In genomic region chr4:86897411-86897810, GRCm38 (mm10) we compare ENCODE assay signal across 11 mouse cellular contexts. TPM values are rescaled to one million over a fixed set of nuclear protein-coding genes. Genes with fewer than 3 reads are reported as not detected.
DNase-seq lines count a peak whose midpoint lies in the region; ATAC-seq and TF ChIP-seq lines count a peak whose summit lies in the region.
"Had no signal": no experiment of that assay in that cellular context is flagged by ENCODE, and none has a peak within 500 bp of the region (broad histone marks: within the 10 kb centered on the region; RNA-seq: fewer than 3 reads in every experiment).

No protein-coding gene starts in this region.

- no peak overlapping the region for H3K4me3 ChIP-seq in liver, embryonic 13.5 days (replicated peaks)
- H3K4me3 ChIP-seq in liver, embryonic 12.5 days = no peak overlapping the region
- no peak overlapping the region for H3K4me3 ChIP-seq in kidney, embryonic 16.5 days (ENCODE audit: low read length)
- H3K4me3 ChIP-seq in hindbrain, postnatal 0 days (ENCODE audit: low read length) = no peak overlapping the region

- DNase-seq in liver, embryonic 13.5 days = no peak
- DNase-seq in fat pad, adult 2 months (ENCODE audit: extremely low read depth, low read depth, low spot score) = peak; percentile 74
- DNase-seq in lung, postnatal 36 days = peak; percentile 71
- DNase-seq in hindbrain, postnatal 0 days (ENCODE audit: low spot score) = no peak
- DNase-seq in left cerebral cortex, postnatal 10 days (ENCODE audit: extremely low spot score in 1 of 2, low spot score in 2 of 2) = no peak
- DNase-seq: cerebellum, adult 11 months had no signal

- no peak overlapping the region for H3K4me2 ChIP-seq in liver, embryonic 13.5 days
- H3K4me2 ChIP-seq in liver, embryonic 12.5 days = no peak overlapping the region
- H3K4me2 ChIP-seq in kidney, embryonic 16.5 days (replicated peaks; ENCODE audit: low read depth, low read length) = no peak overlapping the region
- H3K4me2 ChIP-seq in hindbrain, postnatal 0 days (ENCODE audit: low read depth, low read length) = no peak overlapping the region
- H3K4me2 ChIP-seq: hindbrain, embryonic 14.5 days had no signal

- no peaks in the 10 kb centered on the region for H3K36me3 ChIP-seq in liver, embryonic 13.5 days
- no peaks in the 10 kb centered on the region for H3K36me3 ChIP-seq in liver, embryonic 12.5 days
- H3K36me3 ChIP-seq in kidney, embryonic 16.5 days (ENCODE audit: insufficient read depth, low read length) = no peaks in the 10 kb centered on the region
- H3K36me3 ChIP-seq in hindbrain, postnatal 0 days (ENCODE audit: insufficient read depth, low read length) = no peaks in the 10 kb centered on the region

- H3K9me3 ChIP-seq in liver, embryonic 13.5 days (replicated peaks) = no peaks in the 10 kb centered on the region
- H3K9me3 ChIP-seq in liver, embryonic 12.5 days (replicated peaks) = no peaks in the 10 kb centered on the region
- H3K9me3 ChIP-seq in kidney, embryonic 16.5 days (ENCODE audit: low read length) = no peaks in the 10 kb centered on the region
- H3K9me3 ChIP-seq in hindbrain, postnatal 0 days (ENCODE audit: low read length) = no peaks in the 10 kb centered on the region

- 0 out of 2 replicates have a peak, but pooled peaks have one; percentile 41 for ATAC-seq in liver, embryonic 13.5 days (ENCODE audit: low read depth)
- ATAC-seq in liver, embryonic 12.5 days = no peak
- ATAC-seq in kidney, embryonic 16.5 days (ENCODE audit: low FRiP score, low TSS enrichment) = no peak; the same call in 1 of the 2 replicates
- no peak for ATAC-seq in hindbrain, postnatal 0 days
- ATAC-seq: forebrain, embryonic 16.5 days had no signal

- 51% methylated on average over 7 of the region's 7 CpGs for WGBS in liver, embryonic 13.5 days (ENCODE audit: insufficient replicate concordance)
- WGBS in liver, embryonic 12.5 days (ENCODE audit: insufficient replicate concordance) = 58% methylated on average over 7 of the region's 7 CpGs
- 68% methylated on average over 7 of the region's 7 CpGs for WGBS in kidney, embryonic 16.5 days
- WGBS in hindbrain, postnatal 0 days = 79% methylated on average over 7 of the region's 7 CpGs

- TF ChIP-seq CTCF in hindbrain, postnatal 0 days (IDR thresholded peaks at IDR 0.05; ENCODE audit: low read depth) = no peak

- H3K9ac ChIP-seq in liver, embryonic 13.5 days = no peak overlapping the region
- H3K9ac ChIP-seq in liver, embryonic 12.5 days = no peak overlapping the region
- no peak overlapping the region for H3K9ac ChIP-seq in kidney, embryonic 16.5 days (replicated peaks; ENCODE audit: low read length)
- H3K9ac ChIP-seq in hindbrain, postnatal 0 days (replicated peaks; ENCODE audit: low read length) = no peak overlapping the region
- H3K9ac ChIP-seq: hindbrain, embryonic 14.5 days had no signal

- H3K4me1 ChIP-seq in liver, embryonic 13.5 days (replicated peaks) = peaks cover 7% of the 10 kb centered on the region; the same call in 1 of the 2 replicates
- H3K4me1 ChIP-seq in liver, embryonic 12.5 days = peaks cover 6% of the 10 kb centered on the region; the same call in 1 of the 2 replicates
- H3K4me1 ChIP-seq in kidney, embryonic 16.5 days (ENCODE audit: insufficient read depth, low read length) = peaks cover 8% of the 10 kb centered on the region
- no peaks in the 10 kb centered on the region for H3K4me1 ChIP-seq in hindbrain, postnatal 0 days (ENCODE audit: insufficient read depth, low read length)

- intact Hi-C loops in left cerebral cortex, postnatal 10 days (cut with DNase I) = no loop called here

- no peak overlapping the region for H3K27ac ChIP-seq in liver, embryonic 13.5 days
- no peak overlapping the region for H3K27ac ChIP-seq in liver, embryonic 12.5 days
- peak overlapping the region; percentile 37; the same call in 1 of the 2 replicates for H3K27ac ChIP-seq in kidney, embryonic 16.5 days (ENCODE audit: low read length)
- no peak overlapping the region for H3K27ac ChIP-seq in hindbrain, postnatal 0 days
- H3K27ac ChIP-seq: hindbrain, embryonic 14.5 days had no signal

- H3K27me3 ChIP-seq in liver, embryonic 13.5 days = no peaks in the 10 kb centered on the region
- H3K27me3 ChIP-seq in liver, embryonic 12.5 days (replicated peaks) = no peaks in the 10 kb centered on the region
- H3K27me3 ChIP-seq in kidney, embryonic 16.5 days (ENCODE audit: insufficient read depth, low read length) = no peaks in the 10 kb centered on the region
- H3K27me3 ChIP-seq in hindbrain, postnatal 0 days (ENCODE audit: insufficient read depth, low read length) = no peaks in the 10 kb centered on the region
- H3K27me3 ChIP-seq: CH12.LX had no signal

RNA-seq across cellular contexts. Expression of gene Acer2, which starts 23.2 kb away (rescaled TPM):
- 5.3 and 6.7 TPM in 2 replicates for polyA plus RNA-seq in liver, embryonic 13.5 days (2015; fragmentation: Nextera tagmentation; extraction: Ambion mirVana)
- polyA plus RNA-seq in liver, embryonic 12.5 days (2016; fragmentation: Nextera tagmentation; extraction: Ambion mirVana) = 8.1 and 8.4 TPM in 2 replicates
- polyA plus RNA-seq in kidney, embryonic 16.5 days (2015; fragmentation: Nextera tagmentation; extraction: Ambion mirVana) = 40.6 and 42.3 TPM in 2 replicates
- 8.7 and 9.6 TPM in 2 replicates for total RNA-seq in hindbrain, postnatal 0 days (2014; rRNA removed)
- polyA plus RNA-seq in hindbrain, postnatal 0 days (2015; fragmentation: Nextera tagmentation; extraction: Ambion mirVana) = 8.9 and 9.5 TPM in 2 replicates
- 1 to 10 TPM; 3.0 to 5.3 TPM for total RNA-seq in left cerebral cortex, postnatal 10 days (2021)

RNA-seq across cellular contexts. Expression of gene Rps6, which starts 40.2 kb away (rescaled TPM):
- 624 and 653 TPM in 2 replicates for polyA plus RNA-seq in liver, embryonic 13.5 days (2015; fragmentation: Nextera tagmentation; extraction: Ambion mirVana)
- 704 and 734 TPM in 2 replicates for polyA plus RNA-seq in liver, embryonic 12.5 days (2016; fragmentation: Nextera tagmentation; extraction: Ambion mirVana)
- polyA plus RNA-seq in kidney, embryonic 16.5 days (2015; fragmentation: Nextera tagmentation; extraction: Ambion mirVana) = 606 and 725 TPM in 2 replicates
- total RNA-seq in hindbrain, postnatal 0 days (2014; rRNA removed) = 805 and 881 TPM in 2 replicates
- 338 and 363 TPM in 2 replicates for polyA plus RNA-seq in hindbrain, postnatal 0 days (2015; fragmentation: Nextera tagmentation; extraction: Ambion mirVana)
- total RNA-seq in left cerebral cortex, postnatal 10 days (2021) = 100 to 1,000 TPM; 386 to 405 TPM

Comparison
In these comparisons a context has a peak if more than half of its experiments do, and no peak if none do; other contexts are left out.
1. DNase-seq: peak in fat pad, adult 2 months (single experiment) and lung, postnatal 36 days (single experiment); none in liver, embryonic 13.5 days (single experiment), hindbrain, postnatal 0 days (single experiment) and left cerebral cortex, postnatal 10 days (0 of 2).